Mouse (Mus musculus) cerebellum, adult 2 months (tissue): ENCODE measurements around the gene Cd47.

ENCODE experiments used
- CTCF ChIP-seq: fragments of 200-500 bp; IDR thresholded peaks from 2 replicates; pipeline ENCODE4 v1.5.1; 2011; ENCODE audit warnings: low read depth, mild to moderate bottlenecking, control low read depth, low read length, moderate library complexity, borderline replicate concordance; ENCODE audit not compliant: insufficient read depth
- POLR2A ChIP-seq: fragments of 200-500 bp; IDR thresholded peaks from 2 replicates; pipeline ENCODE4 v1.6.1; 2011; ENCODE audit warnings: low read length, control low read depth, borderline replicate concordance; ENCODE audit not compliant: insufficient read depth

- no peak for TF ChIP-seq CTCF
- TF ChIP-seq POLR2A: no peak
Observed at GRCm38 (mm10) chr16:49836634-49837164, 36.4 kb downstream of the Cd47 start.
